Mouse (Mus musculus) small intestine, adult 2 months (tissue): ENCODE measurements around the gene Rufy1. TPM values are rescaled to one million over a fixed set of nuclear protein-coding genes. Genes with fewer than 3 reads are reported as not detected.

Experiments
- H3K27ac ChIP-seq: fragments of 200-500 bp; 2 replicates; pipeline ENCODE4 v1.5.1; 2012; ENCODE audit warnings: low read depth, low read length, control low read depth, inconsistent platforms; ENCODE audit not compliant: insufficient read depth
- H3K27me3 ChIP-seq: fragments of 200-500 bp; 2 replicates; pipeline ENCODE4 v1.6.1; 2012; ENCODE audit warnings: mild to moderate bottlenecking, moderate library complexity, low read length, inconsistent platforms; ENCODE audit not compliant: control insufficient read depth, insufficient read depth
- H3K36me3 ChIP-seq: fragments of 200-500 bp; 2 replicates; pipeline ENCODE4 v1.6.1; 2012; ENCODE audit warnings: mild to moderate bottlenecking, low read length, control low read depth, inconsistent platforms; ENCODE audit not compliant: control insufficient read depth, insufficient read depth
- H3K4me1 ChIP-seq: fragments of 200-500 bp; 2 replicates; pipeline ENCODE4 v1.6.1; 2012; ENCODE audit warnings: low read length, inconsistent platforms, mixed read lengths; ENCODE audit not compliant: control insufficient read depth, insufficient read depth, insufficient read length
- H3K4me3 ChIP-seq: fragments of 200-500 bp; 2 replicates; pipeline ENCODE4 v1.5.1; 2012; ENCODE audit warnings: low read depth, mild to moderate bottlenecking, control low read depth, inconsistent platforms, low read length, moderate library complexity
- CTCF ChIP-seq: fragments of 200-500 bp; IDR thresholded peaks from 2 replicates; pipeline ENCODE4 v1.5.1; 2012; ENCODE audit warnings: low read depth, mild to moderate bottlenecking, control low read depth, inconsistent platforms, low read length, moderate library complexity, mixed read lengths; ENCODE audit not compliant: insufficient replicate concordance, insufficient read length; ENCODE audit errors: extremely low read depth
- POLR2A ChIP-seq: fragments of 200-500 bp; IDR thresholded peaks from 2 replicates; pipeline ENCODE4 v1.6.1; 2012; ENCODE audit warnings: low read depth, mild to moderate bottlenecking, control low read depth, inconsistent platforms, low read length, moderate library complexity
- whole genome bisulfite sequencing: fragments of 180-500 bp; shearing (Covaris S2); methylation state at CpG from one replicate; pipeline ENCODE4 v1.1.7; 2018; 5-methylcytosine and 5-hydroxymethylcytosine counted together
- polyA plus RNA-seq: library from polyadenylated mRNA; depleted of rRNA; stranded (reverse); fragments of >200 nt; gene quantifications from 2 replicates; pipeline ENCODE4 v1.2.3, GENCODE M21; 2012

The Rufy1 gene
- polyA plus RNA-seq, 1 experiment, result 15.8 TPM

DNA sequence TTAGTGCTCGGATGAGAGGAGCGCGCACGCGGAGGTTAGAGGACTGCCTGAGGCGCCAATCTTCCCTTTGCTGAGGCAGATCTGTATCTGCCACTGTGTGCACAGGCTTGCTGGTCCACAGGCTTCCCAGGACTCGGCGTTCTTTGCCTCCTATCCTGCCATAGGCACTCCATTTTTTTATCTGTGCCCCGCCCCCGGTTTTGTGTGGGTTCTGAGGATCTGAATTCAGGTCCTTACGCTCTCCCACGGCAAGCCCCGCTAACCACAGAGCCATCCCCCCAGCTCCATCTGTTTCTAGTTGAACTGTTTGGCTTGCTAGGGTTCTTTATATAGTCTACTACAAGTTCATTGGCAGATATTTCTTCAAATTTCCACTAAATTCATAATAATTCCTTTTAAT, 32.1 kb downstream of the Rufy1 start:
- Histone ChIP-seq H3K36me3 (peaks cover 72% of the 10 kb centered on the region), H3K4me3 (no peak overlapping the region), H3K27me3 (no peaks in the 10 kb centered on the region), H3K4me1 (no peaks in the 10 kb centered on the region), H3K27ac (no peak overlapping the region)
- TF ChIP-seq CTCF (no peak), POLR2A (no peak)
- 88% methylated on average over 13 of the region's 13 CpGs for WGBS

DNA sequence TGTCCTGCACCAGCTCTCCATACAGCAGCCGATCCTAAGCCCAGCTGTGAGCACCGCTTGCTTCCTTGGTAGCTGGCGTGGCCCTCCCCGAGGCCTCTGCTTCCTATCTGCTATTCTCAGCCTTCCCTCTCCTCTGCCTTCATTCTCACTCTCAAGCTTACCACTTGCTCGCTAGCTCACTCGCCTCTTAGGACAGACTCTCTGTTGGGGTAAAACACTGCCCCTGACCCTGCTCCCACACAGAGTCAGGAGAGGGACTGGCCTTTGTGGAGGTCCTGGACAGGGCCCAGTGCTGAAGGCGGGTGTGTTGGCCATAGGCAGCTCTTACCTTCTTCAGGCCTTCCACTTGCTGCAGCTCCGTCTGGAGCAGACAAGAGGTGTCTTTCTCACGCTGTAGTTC, 33.6 kb downstream of the Rufy1 start:
- 88% methylated on average over 9 of the region's 9 CpGs for WGBS
- Histone ChIP-seq H3K27ac (no peak overlapping the region), H3K4me1 (no peaks in the 10 kb centered on the region), H3K27me3 (no peaks in the 10 kb centered on the region), H3K36me3 (peaks cover 67% of the 10 kb centered on the region), H3K4me3 (no peak overlapping the region)
- no peak for TF ChIP-seq CTCF
- TF ChIP-seq POLR2A, result no peak

DNA sequence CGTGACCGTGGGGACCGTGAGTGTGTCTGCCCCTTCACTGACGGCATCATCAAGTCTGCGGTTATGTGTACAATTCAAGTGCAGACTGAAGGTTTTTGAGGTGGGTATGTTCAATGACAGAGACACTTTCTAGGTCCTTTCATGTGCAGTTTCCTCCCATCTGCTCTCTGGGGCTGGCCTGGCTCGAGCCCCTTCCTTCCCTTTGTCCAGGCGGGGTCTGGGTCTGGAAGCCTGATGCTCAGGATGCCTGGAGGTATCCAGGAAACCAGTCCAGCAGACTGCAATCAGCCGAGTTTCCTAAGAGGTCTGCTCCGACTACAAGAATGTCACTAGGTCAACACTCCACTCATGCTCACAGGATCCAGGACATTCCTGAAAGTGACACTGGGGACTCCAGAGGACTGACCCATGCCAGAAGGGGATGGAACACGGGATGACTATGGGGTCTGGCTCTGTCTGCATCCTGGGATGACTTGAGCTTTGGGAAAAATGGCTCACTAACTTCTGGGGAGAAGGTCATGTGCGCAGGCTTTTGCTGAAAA, 34.1 kb downstream of the Rufy1 start:
- peaks cover 62% of the 10 kb centered on the region for H3K36me3 ChIP-seq

DNA sequence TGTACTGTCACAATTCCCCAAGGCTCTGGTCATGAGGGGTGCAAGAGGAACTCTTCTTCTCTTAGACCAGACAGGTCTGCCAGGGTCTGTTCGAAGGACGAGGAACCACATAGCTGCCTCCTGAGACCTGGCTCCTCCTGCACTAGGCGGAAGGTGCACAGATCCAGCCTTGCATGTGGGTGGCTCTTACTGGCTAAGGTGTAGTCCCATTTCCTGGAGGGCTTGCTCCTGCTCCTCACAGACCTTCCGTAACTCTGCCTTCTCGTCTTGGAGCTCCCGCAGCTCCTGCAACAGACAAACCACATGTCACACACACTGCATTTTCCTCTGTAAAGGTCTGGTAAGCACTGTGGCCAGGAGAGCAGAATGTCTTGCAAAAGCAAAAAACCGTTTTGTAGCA, 36.2 kb downstream of the Rufy1 start:
- WGBS, result 94% methylated on average over 7 of the region's 7 CpGs
- H3K36me3 ChIP-seq, result peaks cover 59% of the 10 kb centered on the region
- H3K4me1 ChIP-seq, result no peaks in the 10 kb centered on the region

More for the DNA sequence above, 34.1 kb downstream of the Rufy1 start:
- no peaks in the 10 kb centered on the region for H3K4me1 ChIP-seq
- no peak overlapping the region for H3K4me3 ChIP-seq
- no peak overlapping the region for H3K27ac ChIP-seq
- no peaks in the 10 kb centered on the region for H3K27me3 ChIP-seq
- TF ChIP-seq CTCF (no peak), POLR2A (no peak)
- 80% methylated on average over 11 of the region's 11 CpGs for WGBS

DNA sequence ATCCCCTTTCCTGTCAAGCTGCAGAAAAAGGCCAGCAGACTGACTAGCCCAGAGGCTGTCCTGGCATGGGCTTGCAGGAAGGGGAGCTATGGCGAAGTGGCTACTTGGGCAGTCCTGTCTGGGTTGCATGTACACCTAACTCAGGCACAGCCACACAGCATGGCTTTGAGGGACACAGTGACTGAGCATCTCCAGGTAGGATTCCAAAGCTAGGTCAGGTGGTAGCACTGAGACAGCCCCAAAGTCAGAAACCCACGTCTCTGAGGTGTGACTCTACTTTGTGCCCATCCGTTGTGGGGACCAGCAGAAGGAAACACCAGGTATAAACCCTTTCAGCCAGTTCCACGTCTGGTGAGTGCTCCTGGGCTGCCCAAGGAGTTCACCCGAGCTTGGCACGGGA, 37.6 kb downstream of the Rufy1 start:
- TF ChIP-seq POLR2A (no peak), CTCF (no peak)
- Histone ChIP-seq H3K4me3 (no peak overlapping the region), H3K27me3 (no peaks in the 10 kb centered on the region), H3K36me3 (peaks cover 51% of the 10 kb centered on the region), H3K4me1 (no peaks in the 10 kb centered on the region), H3K27ac (no peak overlapping the region)
- 93% methylated on average over 6 of the region's 6 CpGs for WGBS

More for the DNA sequence above, 36.2 kb downstream of the Rufy1 start:
- H3K27ac ChIP-seq, result no peak overlapping the region
- H3K4me3 ChIP-seq, result no peak overlapping the region
- H3K27me3 ChIP-seq, result no peaks in the 10 kb centered on the region
- TF ChIP-seq CTCF (no peak), POLR2A (no peak)

DNA sequence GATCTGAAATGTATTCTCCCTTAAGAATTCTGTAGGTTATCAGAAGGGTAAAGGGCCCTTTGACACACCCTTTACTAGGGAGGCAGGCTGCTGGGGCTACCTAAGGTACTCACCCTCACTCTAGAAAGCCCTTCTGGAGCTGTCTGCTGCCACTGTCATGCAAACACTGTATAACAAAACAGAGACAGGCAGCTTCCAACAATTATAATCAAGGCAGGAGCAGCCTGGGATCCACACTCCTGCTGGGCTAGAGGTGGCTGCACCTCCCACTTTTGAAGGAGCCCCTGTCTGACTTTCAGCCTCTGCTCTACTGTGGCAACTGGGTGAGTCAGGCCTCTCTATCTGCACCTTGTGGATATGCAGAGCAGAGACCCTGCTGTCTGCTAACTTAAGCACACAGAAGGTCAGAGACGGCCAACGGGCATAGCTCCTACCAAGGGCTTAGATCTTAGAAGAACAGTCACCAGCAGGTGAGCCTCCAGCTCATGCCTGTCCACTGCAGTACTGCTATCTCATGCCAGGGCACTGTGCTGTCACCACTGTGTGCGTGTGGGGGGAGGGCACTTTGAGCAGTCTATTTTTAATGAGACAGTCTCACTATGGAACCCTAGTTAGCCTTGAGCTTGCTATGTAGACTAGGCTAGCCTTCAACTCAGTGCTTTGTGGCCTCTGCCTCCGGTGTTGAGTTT, 39.5 kb downstream of the Rufy1 start:
- Histone ChIP-seq H3K27me3 (no peaks in the 10 kb centered on the region), H3K4me1 (no peaks in the 10 kb centered on the region), H3K27ac (no peak overlapping the region), H3K36me3 (peaks cover 58% of the 10 kb centered on the region), H3K4me3 (no peak overlapping the region)
- TF ChIP-seq CTCF (no peak), POLR2A (no peak)
- 86% methylated on average over 4 of the region's 4 CpGs for WGBS

DNA sequence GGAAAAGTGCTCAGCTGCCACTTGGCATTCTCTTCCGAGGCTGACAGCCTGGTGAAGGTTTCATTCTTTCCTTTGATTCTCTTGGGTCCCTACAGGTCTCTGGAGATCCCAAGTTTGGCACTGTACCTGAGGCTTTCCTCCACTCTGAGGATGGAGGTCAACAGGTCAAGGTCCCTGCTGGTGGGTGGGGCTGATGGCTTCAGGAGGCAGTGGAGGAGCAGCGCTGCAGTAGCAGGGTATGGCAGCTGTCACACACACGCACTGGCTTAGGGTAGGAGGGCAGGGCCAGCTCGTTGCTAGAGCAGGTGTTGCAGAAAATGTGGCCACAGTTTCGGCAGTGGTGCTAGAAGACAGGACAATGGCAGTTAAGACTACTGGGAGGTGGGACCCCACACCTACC, 41.3 kb downstream of the Rufy1 start:
- H3K4me3 ChIP-seq, result no peak overlapping the region
- no peak for TF ChIP-seq CTCF
- no peak for TF ChIP-seq POLR2A
- H3K27me3 ChIP-seq, result no peaks in the 10 kb centered on the region
- 43% methylated on average over 5 of the region's 5 CpGs for WGBS
- H3K36me3 ChIP-seq, result peaks cover 58% of the 10 kb centered on the region
- no peaks in the 10 kb centered on the region for H3K4me1 ChIP-seq
- H3K27ac ChIP-seq, result no peak overlapping the region

DNA sequence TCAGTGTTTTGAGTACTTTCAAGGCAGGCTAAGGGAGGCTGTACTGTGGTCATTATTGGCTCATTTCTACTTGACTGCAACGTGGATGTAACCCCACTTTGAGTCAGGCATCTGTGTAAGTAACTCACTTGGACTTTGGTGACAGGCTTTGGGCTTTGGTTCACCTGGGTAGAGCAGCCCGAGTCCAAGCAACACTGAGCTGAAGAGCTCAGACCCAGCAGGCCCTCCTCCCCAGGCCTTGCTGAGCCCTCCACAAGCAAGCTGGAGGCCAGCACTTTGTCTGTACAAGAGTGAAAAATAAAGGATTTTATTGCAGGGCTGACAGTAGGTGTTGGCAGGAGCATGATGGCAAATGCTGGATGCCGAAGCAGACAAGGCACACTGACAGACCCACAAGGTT, 41.9 kb downstream of the Rufy1 start:
- TF ChIP-seq POLR2A (no peak), CTCF (no peak)
- Histone ChIP-seq H3K27ac (no peak overlapping the region), H3K4me1 (no peaks in the 10 kb centered on the region), H3K36me3 (peaks cover 56% of the 10 kb centered on the region), H3K4me3 (no peak overlapping the region), H3K27me3 (no peaks in the 10 kb centered on the region)
- WGBS, result 64% methylated on average over 3 of the region's 3 CpGs
